Mouse (Mus musculus) T-cell, adult 2 months (primary cell): ENCODE results near the gene Sh3rf3.

Experiments
- DNase-seq: peaks from one replicate; pipeline ENCODE4 v3.0.0; 2022; ENCODE audit warnings: low spot score

Gene Sh3rf3

GRCm38 (mm10) chr10:58813081-58813800 lies at the start of gene Sh3rf3:
Gene Sh3rf3, plus strand, starts transcription at chr10:58813359.
- DNase-seq, result no peak

DNA sequence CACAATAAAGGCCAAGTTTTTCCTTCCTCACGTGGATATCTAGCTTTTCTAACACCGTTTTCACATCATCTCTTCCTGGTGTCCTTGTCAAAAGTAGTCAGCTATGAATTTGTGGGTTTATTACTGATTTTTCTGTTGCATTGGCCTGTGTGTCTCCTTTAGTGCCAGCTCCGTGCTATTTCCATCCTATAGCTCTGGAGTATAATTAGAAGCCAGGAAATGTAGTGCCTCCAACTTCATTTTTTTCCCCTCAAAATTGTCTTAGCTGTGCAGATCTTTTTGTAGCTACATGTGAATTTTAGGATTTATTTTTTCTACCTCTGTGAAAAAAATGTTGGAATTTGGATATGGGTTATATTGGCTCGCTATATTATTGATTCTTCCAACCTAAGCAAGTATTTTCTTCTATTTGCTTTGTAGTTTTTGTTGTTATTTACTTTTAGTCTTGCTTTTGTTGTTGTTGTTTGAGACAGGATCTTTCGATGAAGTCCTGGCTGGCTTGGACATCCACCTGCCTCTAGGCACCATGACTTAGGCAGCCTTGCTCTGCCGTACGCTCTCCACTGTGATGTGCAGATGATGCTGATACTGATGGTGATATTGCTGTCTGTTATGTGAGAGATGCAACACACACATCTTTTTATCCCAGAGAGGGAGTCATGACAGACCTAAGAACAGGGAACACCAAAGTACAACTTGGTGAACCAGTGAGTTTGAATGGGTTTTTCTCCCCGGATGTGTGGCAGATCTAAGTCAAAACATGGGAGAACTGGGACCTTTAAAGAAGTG lies 24.5 kb upstream of the Sh3rf3 start:
- no peak for DNase-seq

DNA sequence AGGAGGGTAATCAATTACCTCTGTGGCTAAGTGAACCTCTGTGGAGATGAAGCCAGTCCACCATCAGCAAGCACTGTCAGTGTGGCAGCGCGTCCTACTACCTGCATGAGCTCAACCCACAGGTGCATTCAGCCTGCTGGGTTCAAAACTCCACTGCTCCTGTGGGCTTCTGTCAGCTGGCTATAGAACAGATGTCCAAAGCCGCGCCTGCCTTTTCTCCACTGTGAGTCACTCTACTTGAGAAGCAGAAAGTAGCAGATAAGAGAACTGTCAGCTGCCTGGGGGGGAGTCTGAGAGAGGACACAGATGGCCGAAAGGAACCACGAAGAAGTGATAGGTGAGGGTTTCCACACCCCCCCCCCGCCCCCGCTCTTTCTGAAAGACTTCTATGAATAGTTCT lies 15.6 kb upstream of the Sh3rf3 start:
- no peak for DNase-seq

DNA sequence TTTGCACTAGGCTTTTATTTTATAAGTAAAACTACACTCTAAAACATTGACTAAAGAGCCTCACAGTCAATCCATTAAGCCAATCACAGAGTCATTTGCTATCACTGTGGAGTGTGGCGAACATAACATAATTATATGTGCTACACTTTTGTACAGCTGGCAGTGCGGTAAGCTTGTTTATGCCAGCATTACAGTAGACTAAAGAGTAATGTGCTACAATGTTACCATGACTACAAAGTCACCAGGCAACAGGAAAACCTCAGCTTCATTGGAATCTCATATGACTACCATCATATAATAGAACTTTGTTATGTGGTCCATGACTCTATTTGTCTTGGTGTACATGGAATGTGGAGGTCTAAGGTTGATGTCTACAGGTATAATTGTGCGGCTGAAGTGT lies 15.0 kb upstream of the Sh3rf3 start:
- DNase-seq, result no peak

DNA sequence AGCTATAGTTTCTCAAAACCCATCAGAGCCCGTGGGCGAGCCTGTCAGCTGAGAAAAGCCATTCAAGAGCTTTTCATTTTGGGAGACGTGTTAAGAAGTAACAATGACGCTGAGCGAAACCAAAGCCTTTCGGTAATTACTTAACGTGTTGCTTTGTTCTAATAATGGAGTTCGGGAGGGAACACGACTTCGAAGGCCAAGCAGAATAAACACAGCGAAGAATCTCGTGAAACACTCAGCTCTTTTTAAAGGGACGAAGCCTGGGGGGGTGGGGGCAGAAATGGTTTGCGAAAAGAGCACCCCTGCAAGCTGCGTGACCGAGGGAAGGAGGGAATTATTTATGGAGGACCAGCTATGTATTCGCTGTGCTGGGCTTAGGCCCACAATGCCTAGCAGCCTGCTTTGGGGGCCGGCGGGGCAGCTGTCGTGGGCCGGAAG lies 12.1 kb upstream of the Sh3rf3 start:
- DNase-seq, result no peak

DNA sequence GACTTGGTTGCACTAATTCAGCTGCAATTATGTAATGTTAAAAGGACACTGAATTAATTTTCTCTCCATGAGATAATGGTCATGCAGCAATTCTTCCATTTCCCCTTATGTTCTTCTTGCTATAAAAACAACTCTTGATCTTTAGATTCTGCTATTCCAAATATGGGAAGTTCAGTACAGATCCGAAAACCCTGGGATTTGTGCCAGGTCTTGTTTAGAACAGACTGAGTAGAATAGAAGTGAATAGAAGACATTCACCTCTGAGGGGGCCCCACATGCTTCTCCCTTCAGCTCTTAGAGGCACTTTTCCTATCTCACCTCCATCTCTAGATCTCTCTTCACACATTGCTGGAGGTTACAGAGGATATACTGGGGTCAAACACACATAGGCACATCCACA lies 10.8 kb upstream of the Sh3rf3 start:
- DNase-seq, result no peak

DNA sequence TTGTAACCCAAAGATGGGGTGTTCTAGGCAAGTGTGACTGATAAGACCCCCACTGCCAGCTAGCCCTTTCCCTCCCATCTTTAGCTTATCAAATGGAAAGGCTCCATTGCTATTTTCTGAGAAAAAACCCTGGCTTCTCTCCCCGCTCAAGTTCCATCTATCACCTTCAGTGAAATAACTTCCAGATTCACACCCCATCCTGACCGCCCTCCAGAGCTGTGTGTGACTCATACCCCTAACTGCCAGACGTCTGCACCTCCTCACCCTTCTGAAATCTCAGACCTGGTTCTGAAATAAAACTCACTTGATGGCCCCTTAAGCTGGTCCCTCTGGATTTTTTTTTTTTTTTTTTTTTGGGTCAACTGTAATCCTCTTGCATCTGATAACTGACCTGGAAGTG lies 5.2 kb upstream of the Sh3rf3 start:
- DNase-seq, result no peak

- no peak for DNase-seq
Observed at GRCm38 (mm10) chr10:58810181-58810580, 3.0 kb upstream of the Sh3rf3 start.

DNA sequence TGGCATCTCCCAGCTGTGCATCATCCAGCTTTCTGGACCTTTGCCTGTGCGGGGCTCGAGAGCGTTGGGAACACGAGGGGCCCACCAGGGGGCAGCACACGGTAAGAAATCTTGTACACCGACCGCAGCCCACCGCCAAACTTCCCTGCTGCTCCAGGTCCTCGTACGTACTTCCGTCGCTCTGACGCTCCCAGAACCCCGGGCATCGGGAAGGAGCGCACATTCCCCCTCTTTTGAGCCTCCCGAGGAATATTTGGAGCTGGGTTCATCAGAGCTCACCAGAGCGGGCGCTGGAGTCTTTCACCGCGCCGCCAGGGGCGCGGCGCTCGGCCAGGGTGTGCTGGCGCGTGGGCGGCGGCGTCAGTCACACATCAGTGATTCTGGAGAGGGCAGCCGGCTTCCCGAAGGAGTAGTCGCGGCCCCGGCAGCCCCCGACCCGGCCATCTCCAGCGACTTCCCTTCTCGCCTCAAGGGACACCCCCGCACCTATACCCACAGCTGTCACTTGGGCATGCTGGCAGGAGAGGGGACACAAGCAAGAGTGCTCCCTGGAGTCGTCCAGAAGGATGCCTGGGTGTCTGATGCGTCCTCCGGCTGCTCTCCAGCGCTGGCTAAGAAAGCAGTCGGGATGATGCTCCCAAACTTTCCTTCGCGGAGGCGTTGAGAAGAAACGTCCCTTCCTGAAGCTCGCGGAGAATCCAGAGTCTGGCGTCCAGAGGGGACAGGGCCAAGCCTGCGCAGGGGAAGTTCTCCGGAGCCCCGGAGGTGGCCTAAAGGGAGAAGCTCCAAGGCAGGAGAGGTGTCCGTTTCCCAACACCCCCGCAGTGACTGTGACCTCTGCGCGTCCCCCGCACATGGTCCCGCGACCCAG lies 714 bp upstream of the Sh3rf3 start:
- DNase-seq, result no peak

DNA sequence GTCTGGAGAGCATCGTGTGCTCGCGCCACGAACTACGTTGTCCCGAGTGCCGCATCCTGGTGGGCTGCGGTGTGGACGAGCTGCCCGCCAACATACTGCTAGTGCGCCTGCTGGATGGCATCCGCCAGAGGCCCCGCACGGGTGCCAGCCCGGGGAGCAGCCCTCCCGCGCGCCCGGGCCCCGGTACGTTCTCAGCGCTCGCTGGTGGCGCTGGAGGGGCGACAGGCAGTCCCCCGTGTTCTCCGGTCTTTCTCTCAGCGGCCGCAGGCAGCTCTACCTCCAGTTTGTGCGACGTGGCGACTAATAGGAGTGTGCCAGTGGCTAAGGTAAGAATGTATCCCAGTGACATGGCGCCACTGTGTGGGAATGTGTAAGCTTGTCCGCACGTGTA lies 637 bp downstream of the Sh3rf3 start:
- no peak for DNase-seq

DNA sequence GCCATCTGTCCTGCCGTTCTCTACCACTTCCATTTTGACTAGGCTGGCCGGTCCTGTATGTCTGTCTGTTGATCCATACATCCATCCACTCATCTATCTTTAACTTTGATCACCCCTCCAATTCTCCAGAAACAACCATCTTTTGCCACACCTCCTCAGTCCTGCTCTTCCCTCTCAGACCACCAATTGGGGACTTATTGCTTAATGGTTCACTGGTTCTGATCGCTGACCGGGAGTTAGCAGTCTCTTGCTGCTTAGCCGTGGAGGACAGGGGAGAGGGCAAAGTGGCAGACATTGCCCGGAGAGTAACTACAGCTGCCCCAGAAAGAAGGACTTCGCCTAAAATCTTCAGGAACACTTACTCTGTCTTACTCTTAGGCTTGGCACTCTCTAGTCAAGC lies 1.3 kb downstream of the Sh3rf3 start:
- no peak for DNase-seq

DNA sequence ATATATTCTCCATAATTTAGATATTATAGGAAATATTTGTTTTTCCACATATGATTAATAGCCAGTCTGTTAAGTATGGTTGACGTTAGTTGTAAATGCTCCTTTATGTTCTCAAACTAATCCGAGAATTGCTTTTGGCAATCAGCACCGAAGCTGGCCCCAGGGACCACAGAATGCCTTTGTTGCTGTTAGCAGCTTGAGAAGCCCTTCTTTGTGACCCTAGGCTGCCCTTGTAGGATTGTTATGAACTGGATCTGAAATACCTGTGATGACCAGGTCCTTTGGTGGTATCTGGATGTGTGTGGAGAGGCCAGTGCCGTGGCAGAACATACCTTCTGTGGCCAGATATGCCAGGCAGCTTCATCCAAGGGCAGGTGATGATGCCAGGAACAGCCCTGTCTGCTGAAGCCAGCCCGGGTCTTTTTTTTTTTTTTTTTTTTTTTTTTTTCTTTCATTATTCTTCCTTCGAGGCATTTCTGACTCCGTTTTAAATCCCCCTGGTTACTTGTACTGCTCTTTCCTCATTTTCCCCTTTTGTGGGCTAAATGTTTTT lies 10.9 kb downstream of the Sh3rf3 start:
- DNase-seq, result no peak

GRCm38 (mm10) chr10:58829251-58830111 lies 16.3 kb downstream of the Sh3rf3 start:
- DNase-seq, result no peak

DNA sequence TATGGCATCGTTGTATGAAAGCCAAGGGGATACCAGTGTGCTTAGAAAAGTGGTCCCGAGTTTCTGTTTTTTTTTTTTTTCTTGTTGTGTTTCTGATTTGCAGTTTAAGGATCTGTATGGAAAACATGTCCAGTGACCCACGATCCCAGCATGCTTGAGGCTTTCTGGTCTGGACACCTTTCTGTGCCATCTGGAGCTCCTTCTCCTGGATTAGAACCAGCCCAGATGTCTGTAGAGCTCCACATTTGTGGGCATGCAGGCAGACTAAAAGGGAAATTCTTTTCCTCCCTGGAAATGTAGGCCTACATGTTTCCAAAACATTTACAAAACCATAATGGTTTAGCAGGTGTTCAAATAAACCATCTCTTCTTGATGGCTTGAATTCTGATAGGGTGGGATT lies 20.0 kb downstream of the Sh3rf3 start:
- DNase-seq, result no peak

- no peak for DNase-seq
Observed at GRCm38 (mm10) chr10:58833741-58834178, 20.6 kb downstream of the Sh3rf3 start.

DNA sequence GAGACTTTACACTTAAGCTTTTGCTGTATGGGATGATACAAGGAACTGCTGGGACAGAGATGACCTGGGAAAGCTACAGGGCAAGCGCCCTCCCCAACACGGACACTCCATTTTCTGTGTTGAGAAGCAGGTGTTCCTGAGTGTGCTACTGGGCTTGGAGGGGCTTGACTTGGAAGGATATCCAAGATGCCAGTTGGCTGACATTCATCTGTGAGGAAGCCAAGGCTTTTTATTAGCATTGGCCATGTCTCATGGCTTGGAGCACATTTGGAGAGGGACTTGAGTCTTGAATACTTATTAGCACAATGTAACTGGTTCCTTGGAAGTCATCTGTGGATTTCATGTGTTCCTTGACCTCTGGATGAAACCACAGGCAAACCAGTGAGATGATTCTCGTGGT lies 23.2 kb downstream of the Sh3rf3 start:
- DNase-seq, result no peak

- DNase-seq, result no peak
Observed at GRCm38 (mm10) chr10:58837504-58837903, 24.3 kb downstream of the Sh3rf3 start.

DNA sequence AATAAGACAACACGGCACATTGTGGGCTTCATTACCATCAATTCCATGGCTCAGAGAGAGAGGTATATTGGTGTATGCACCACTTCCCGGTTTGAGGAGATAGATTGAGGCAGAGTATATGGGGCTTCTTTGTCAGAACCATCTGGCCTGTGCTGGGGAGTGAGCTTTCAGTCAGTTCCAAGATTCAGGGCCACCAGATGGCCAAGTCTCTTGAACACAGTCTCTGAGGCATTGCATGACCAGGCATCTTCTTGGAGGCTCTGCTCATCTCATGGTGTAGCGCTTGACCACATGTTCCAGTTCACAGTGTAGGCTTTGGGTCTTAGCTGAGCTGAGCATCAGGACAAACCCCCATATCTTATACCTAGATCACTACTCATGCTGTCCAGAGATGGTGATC lies 28.8 kb downstream of the Sh3rf3 start:
- no peak for DNase-seq

DNA sequence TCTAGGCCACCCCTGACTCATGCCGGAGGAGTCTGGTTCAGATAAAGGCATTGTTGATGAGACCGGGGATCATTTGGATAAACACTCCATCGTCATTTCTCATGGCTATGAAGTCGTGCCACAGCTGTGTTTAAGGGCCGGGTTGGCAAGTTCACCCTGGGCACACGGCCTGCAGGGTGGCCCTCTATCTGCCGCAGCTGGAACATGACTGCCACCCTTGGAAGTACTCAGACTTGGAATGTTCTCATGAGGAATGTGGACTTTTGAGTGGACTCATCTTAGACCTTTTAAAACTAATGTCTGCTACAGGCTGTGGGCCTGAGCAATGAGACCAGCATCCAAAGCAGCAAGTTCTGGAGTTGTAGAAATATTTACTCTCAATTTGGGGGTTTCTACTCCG lies 29.9 kb downstream of the Sh3rf3 start:
- DNase-seq, result no peak

DNA sequence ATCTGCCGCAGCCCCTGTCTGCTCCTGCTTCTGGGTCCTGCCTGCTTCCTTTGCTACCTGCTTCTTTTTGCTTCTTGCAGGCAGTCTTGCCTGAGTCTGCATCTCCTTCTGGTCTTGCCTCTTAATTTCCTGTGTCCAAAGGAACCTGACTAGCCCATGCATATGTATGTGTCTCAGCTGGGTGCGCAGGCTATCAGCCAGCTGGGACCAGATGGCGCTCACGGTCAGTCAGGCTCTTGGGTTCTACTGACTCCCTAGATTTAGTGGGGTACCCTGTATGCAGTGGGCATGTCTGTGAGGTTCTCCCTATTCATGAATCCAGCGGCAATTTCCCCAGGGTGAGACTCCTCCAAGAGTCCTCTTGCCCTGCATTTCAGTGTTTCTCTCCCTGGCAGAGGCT lies 35.0 kb downstream of the Sh3rf3 start:
- DNase-seq, result no peak

GRCm38 (mm10) chr10:58848536-58848935 lies 35.4 kb downstream of the Sh3rf3 start:
- DNase-seq, result no peak
